ENCODE assay signal across 7 mouse cellular contexts in the genomic region with DNA sequence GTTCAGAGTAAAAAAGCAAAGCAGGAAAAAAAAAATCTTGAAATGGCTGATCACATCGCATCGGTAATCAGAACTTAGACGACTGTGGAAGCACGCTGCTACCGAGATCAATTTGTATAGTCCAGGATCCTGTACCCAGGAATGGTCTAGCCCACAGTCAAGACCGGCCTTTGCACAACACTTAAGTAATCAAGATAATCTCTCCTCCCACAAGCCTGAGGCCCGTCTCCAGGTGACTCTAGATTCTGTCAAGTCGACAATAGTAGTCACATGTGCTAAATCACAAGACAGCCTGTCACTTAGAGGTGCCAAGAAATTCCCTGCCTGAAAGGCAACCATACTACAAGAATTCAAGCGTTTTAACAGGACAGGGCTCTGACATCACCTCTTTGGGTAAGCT. TPM values are rescaled to one million over a fixed set of nuclear protein-coding genes. Genes with fewer than 3 reads are reported as not detected.
DNase-seq lines count a peak whose midpoint lies in the region; ATAC-seq and TF ChIP-seq lines count a peak whose summit lies in the region.

Diras2 (minus strand) TSS at position 159 of the 400 bp plus-strand sequence.

- 37% methylated on average over 9 of the region's 9 CpGs for WGBS in lung, adult 2 months
- whole genome bisulfite sequencing in midbrain, postnatal 0 days, result 45% methylated on average over 9 of the region's 9 CpGs

- no peak for TF ChIP-seq CTCF in lung, adult 2 months (IDR thresholded peaks at IDR 0.05; ENCODE audit: insufficient read depth, low read length)
- no peak for TF ChIP-seq CTCF in embryonic fibroblast, embryonic 13.5 days (IDR thresholded peaks at IDR 0.05; ENCODE audit: borderline replicate concordance, insufficient read depth, low read length)
- no peak for TF ChIP-seq CTCF in midbrain, postnatal 0 days (IDR thresholded peaks at IDR 0.05)

- no peak for ATAC-seq in midbrain, postnatal 0 days (ENCODE audit: low FRiP score)

- peak within 1 kb of the TSS; percentile 82 for H3K9ac ChIP-seq in midbrain, postnatal 0 days (replicated peaks; ENCODE audit: low read length, poor library complexity, severe bottlenecking)

- peaks cover 2% of the 10 kb centered on the region; the same call in 1 of the 2 replicates for H3K4me1 ChIP-seq in lung, adult 2 months (ENCODE audit: control insufficient read depth, insufficient read depth, low read length)
- no peaks in the 10 kb centered on the region for H3K4me1 ChIP-seq in embryonic fibroblast, embryonic 13.5 days (ENCODE audit: control insufficient read depth, insufficient read depth, low read length)
- H3K4me1 ChIP-seq in midbrain, postnatal 0 days (ENCODE audit: insufficient read depth, low read length), result no peaks in the 10 kb centered on the region

- H3K27me3 ChIP-seq in midbrain, postnatal 0 days (ENCODE audit: insufficient read depth, low read length), result no peaks in the 10 kb centered on the region

- no peaks in the 10 kb centered on the region for H3K36me3 ChIP-seq in midbrain, postnatal 0 days (ENCODE audit: insufficient read depth, low read length)

- peak within 1 kb of the TSS; percentile 72 for H3K4me2 ChIP-seq in midbrain, postnatal 0 days (ENCODE audit: low read depth, low read length, poor library complexity, severe bottlenecking)

- peak within 1 kb of the TSS; percentile 62 for H3K4me3 ChIP-seq in lung, adult 2 months (replicated peaks; ENCODE audit: extremely low read depth, low read depth, low read length)
- peak within 1 kb of the TSS; percentile 23 for H3K4me3 ChIP-seq in embryonic fibroblast, embryonic 13.5 days (ENCODE audit: insufficient read depth, low read length)
- peak within 1 kb of the TSS; percentile 72 for H3K4me3 ChIP-seq in midbrain, postnatal 0 days (ENCODE audit: low read depth, low read length)

- no peak for TF ChIP-seq POLR2A in lung, adult 2 months (IDR thresholded peaks at IDR 0.05; ENCODE audit: borderline replicate concordance, extremely low read depth, low read depth, low read length)
- no peak for TF ChIP-seq POLR2A in embryonic fibroblast, embryonic 13.5 days (IDR thresholded peaks at IDR 0.05; ENCODE audit: low read depth, low read length)

- no peak for DNase-seq in lung, adult 2 months
- no peak for DNase-seq in lung, postnatal 36 days
- DNase-seq in layer of hippocampus, postnatal 10 days (ENCODE audit: low spot score in 2 of 2), result no peak
- DNase-seq in midbrain, postnatal 0 days (ENCODE audit: low spot score), result no peak
- DNase-seq in spleen, adult 18-20 months, result no peak
- DNase-seq in right cerebral cortex, postnatal 14 days, result no peak

- no peaks in the 10 kb centered on the region for H3K9me3 ChIP-seq in midbrain, postnatal 0 days (ENCODE audit: low read length)

- no peak within 1 kb of the TSS for H3K27ac ChIP-seq in embryonic fibroblast, embryonic 13.5 days (ENCODE audit: insufficient read depth, low read length)
- H3K27ac ChIP-seq in midbrain, postnatal 0 days (ENCODE audit: low read depth, low read length), result peak within 1 kb of the TSS; percentile 85

RNA-seq across cellular contexts. Expression of gene Diras2, which starts in this region (rescaled TPM):
- 4.0 and 4.3 TPM in 2 replicates for polyA plus RNA-seq in lung, adult 2 months (2012; rRNA removed)
- 1.2 and 1.7 TPM in 2 replicates for polyA plus RNA-seq in embryonic fibroblast, embryonic 13.5 days (2011; ENCODE audit: insufficient read length, low read depth, missing spikeins)
- total RNA-seq in layer of hippocampus, postnatal 10 days (2021), result 100 to 1,000 TPM; 151 to 162 TPM
- 57.1 and 68.2 TPM in 2 replicates for total RNA-seq in midbrain, postnatal 0 days (2014; rRNA removed)
- polyA plus RNA-seq in midbrain, postnatal 0 days (2015; fragmentation: Nextera tagmentation; extraction: Ambion mirVana), result 6.8 and 7.0 TPM in 2 replicates
